In the genomic region with DNA sequence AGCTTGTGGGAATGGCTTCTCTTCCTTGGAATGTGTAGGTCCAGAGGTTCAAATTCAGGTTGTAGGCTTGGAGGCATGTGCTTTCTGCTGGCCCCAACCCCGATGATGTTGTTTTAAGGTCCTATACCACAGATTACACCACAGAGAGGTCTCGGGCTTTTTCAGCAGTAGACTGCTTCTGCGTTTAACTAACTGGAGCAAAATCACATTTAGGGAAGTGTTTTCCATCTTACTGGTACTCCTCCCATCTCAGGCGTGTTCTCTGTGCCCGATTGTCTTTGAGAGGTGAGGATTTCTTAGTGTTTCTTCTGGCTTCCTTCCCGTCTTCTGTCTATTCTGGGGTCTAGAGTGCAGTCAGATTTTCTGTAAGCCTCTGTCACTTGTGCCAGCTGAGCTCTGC, we compare ENCODE assay signal across 20 mouse cellular contexts. TPM values are rescaled to one million over a fixed set of nuclear protein-coding genes. Genes with fewer than 3 reads are reported as not detected.
DNase-seq lines count a peak whose midpoint lies in the region; ATAC-seq lines count a peak whose summit lies in the region.
"Had no signal": no experiment of that assay in that cellular context is flagged by ENCODE, and none has a peak within 500 bp of the region (broad histone marks: within the 10 kb centered on the region; RNA-seq: fewer than 3 reads in every experiment).

No protein-coding gene starts in this region.

- no peak overlapping the region for H3K9ac ChIP-seq in heart, embryonic 12.5 days
- H3K9ac ChIP-seq in limb, embryonic 15.5 days = no peak overlapping the region
- H3K9ac ChIP-seq: embryonic facial prominence, embryonic 13.5 days; forebrain, embryonic 12.5 days; hindbrain, embryonic 15.5 days had no signal

- intact Hi-C loops in heart, postnatal 25 days (cut with DNase I) = no loop called here

- no peaks in the 10 kb centered on the region for H3K27me3 ChIP-seq in heart, embryonic 12.5 days (replicated peaks)
- H3K27me3 ChIP-seq in limb, embryonic 15.5 days = no peaks in the 10 kb centered on the region
- no peaks in the 10 kb centered on the region for H3K27me3 ChIP-seq in limb, embryonic 10.5 days (ENCODE audit: low read depth, poor library complexity, severe bottlenecking)
- H3K27me3 ChIP-seq: CH12.LX; embryonic facial prominence, embryonic 13.5 days; forebrain, embryonic 12.5 days; hindbrain, embryonic 15.5 days; Patski had no signal

- H3K4me2 ChIP-seq in heart, embryonic 12.5 days = no peak overlapping the region
- H3K4me2 ChIP-seq in limb, embryonic 15.5 days = no peak overlapping the region
- H3K4me2 ChIP-seq: embryonic facial prominence, embryonic 13.5 days; forebrain, embryonic 12.5 days; hindbrain, embryonic 15.5 days had no signal

- H3K27ac ChIP-seq in heart, embryonic 12.5 days (ENCODE audit: poor library complexity, severe bottlenecking) = peak overlapping the region; percentile 43; the same call in 1 of the 2 replicates
- 0 out of 2 replicates have a peak overlapping the region, but pooled peaks have one; percentile 22 for H3K27ac ChIP-seq in limb, embryonic 15.5 days
- no peak overlapping the region for H3K27ac ChIP-seq in limb, embryonic 10.5 days
- H3K27ac ChIP-seq: embryonic facial prominence, embryonic 13.5 days; forebrain, embryonic 12.5 days; hindbrain, embryonic 15.5 days had no signal

- WGBS in heart, embryonic 12.5 days = 68% methylated on average over 6 of the region's 6 CpGs
- 81% methylated on average over 6 of the region's 6 CpGs for WGBS in limb, embryonic 15.5 days
- WGBS in limb, embryonic 10.5 days = 91% methylated on average over 6 of the region's 6 CpGs

- no peaks in the 10 kb centered on the region for H3K9me3 ChIP-seq in heart, embryonic 12.5 days (replicated peaks)
- H3K9me3 ChIP-seq in limb, embryonic 15.5 days = no peaks in the 10 kb centered on the region
- no peaks in the 10 kb centered on the region for H3K9me3 ChIP-seq in limb, embryonic 10.5 days (replicated peaks)
- H3K9me3 ChIP-seq: embryonic facial prominence, embryonic 13.5 days; forebrain, embryonic 12.5 days; hindbrain, embryonic 15.5 days had no signal

- no peak for DNase-seq in heart, postnatal 25 days (ENCODE audit: low spot score)
- no peak for DNase-seq in limb, embryonic 10.5 days (ENCODE audit: low spot score)
- DNase-seq in left cerebral cortex, adult 8-10 months (ENCODE audit: low spot score in 2 of 2) = no peak
- DNase-seq: adrenal gland, postnatal 14 days; cerebellum, adult 11-12 months; cerebellum, adult 9-10 months; cerebellum, postnatal 25 days; gastrocnemius, postnatal 25 days; heart, adult 18-20 months; heart, postnatal 36 days had no signal

- peaks cover 7% of the 10 kb centered on the region for H3K36me3 ChIP-seq in heart, embryonic 12.5 days
- H3K36me3 ChIP-seq in limb, embryonic 15.5 days = no peaks in the 10 kb centered on the region
- peaks cover 69% of the 10 kb centered on the region for H3K36me3 ChIP-seq in limb, embryonic 10.5 days
- H3K36me3 ChIP-seq: hindbrain, embryonic 15.5 days had no signal

- peaks cover 52% of the 10 kb centered on the region for H3K4me1 ChIP-seq in heart, embryonic 12.5 days (replicated peaks)
- H3K4me1 ChIP-seq in limb, embryonic 15.5 days = peaks cover 18% of the 10 kb centered on the region
- H3K4me1 ChIP-seq in limb, embryonic 10.5 days = no peaks in the 10 kb centered on the region

- no peak for ATAC-seq in heart, embryonic 12.5 days (ENCODE audit: insufficient number of reproducible peaks, low FRiP score)
- no peak for ATAC-seq in limb, embryonic 15.5 days (ENCODE audit: insufficient number of reproducible peaks, low FRiP score, low TSS enrichment, low read depth)
- peak; percentile 54; the same call in 1 of the 2 replicates for ATAC-seq in megakaryocyte, adult 5-6 weeks (ENCODE audit: poor library complexity, severe bottlenecking)
- ATAC-seq: activated CD4-positive, CD25-positive, alpha-beta regulatory T cell, adult 4 months; forebrain, embryonic 16.5 days; Patski had no signal

- H3K4me3 ChIP-seq in heart, embryonic 12.5 days = no peak overlapping the region
- H3K4me3 ChIP-seq in limb, embryonic 15.5 days = no peak overlapping the region
- H3K4me3 ChIP-seq in limb, embryonic 10.5 days = no peak overlapping the region
- H3K4me3 ChIP-seq: embryonic facial prominence, embryonic 13.5 days; forebrain, embryonic 12.5 days; hindbrain, embryonic 15.5 days had no signal

RNA-seq across cellular contexts. Expression of a gene that starts 7.9 kb away (rescaled TPM):
- polyA plus RNA-seq in heart, embryonic 12.5 days (2016; fragmentation: Nextera tagmentation; extraction: Ambion mirVana) = 71.1 and 76.6 TPM in 2 replicates
- 10 to 100 TPM; 24.1 to 25.9 TPM for total RNA-seq in heart, postnatal 25 days (2021)
- 72.1 and 76.3 TPM in 2 replicates for polyA plus RNA-seq in limb, embryonic 15.5 days (2015; fragmentation: Nextera tagmentation; extraction: Ambion mirVana)
- polyA plus RNA-seq in limb, embryonic 10.5 days (2016; fragmentation: Nextera tagmentation; extraction: Ambion mirVana) = 62.5 and 81.9 TPM in 2 replicates
- total RNA-seq in megakaryocyte, adult 5-6 weeks (2015) = 80.4 and 93.0 TPM in 2 replicates
- 93.9 and 97.7 TPM in 2 replicates for total RNA-seq in megakaryocyte, adult 5-6 weeks (2017)
- 10 to 100 TPM; 64.0 to 72.4 (median 66.5) TPM for total RNA-seq in left cerebral cortex, adult 8-10 months (2022)

RNA-seq across cellular contexts. Expression of a gene that starts 8.0 kb away (rescaled TPM):
- polyA plus RNA-seq in heart, embryonic 12.5 days (2016; fragmentation: Nextera tagmentation; extraction: Ambion mirVana) = 54.8 and 55.9 TPM in 2 replicates
- total RNA-seq in heart, postnatal 25 days (2021) = 10 to 100 TPM; 34.7 to 40.5 TPM
- 47.0 and 52.8 TPM in 2 replicates for polyA plus RNA-seq in limb, embryonic 15.5 days (2015; fragmentation: Nextera tagmentation; extraction: Ambion mirVana)
- 45.0 and 58.8 TPM in 2 replicates for polyA plus RNA-seq in limb, embryonic 10.5 days (2016; fragmentation: Nextera tagmentation; extraction: Ambion mirVana)
- total RNA-seq in megakaryocyte, adult 5-6 weeks (2015) = 87.2 and 95.6 TPM in 2 replicates
- total RNA-seq in megakaryocyte, adult 5-6 weeks (2017) = 129 and 133 TPM in 2 replicates
- 10 to 100 TPM; 51.5 to 64.8 (median 61.7) TPM for total RNA-seq in left cerebral cortex, adult 8-10 months (2022)
